Mouse (Mus musculus) forebrain, embryonic 12.5 days (tissue): ENCODE results near the gene Olfr376. TPM values are rescaled to one million over a fixed set of nuclear protein-coding genes. Genes with fewer than 3 reads are reported as not detected.

Experiments used
- ATAC-seq: fragments of 200-750 bp; cut with Nextera tagmentation; 2 replicates; pipeline ENCODE4 v1.8.0; 2017; ENCODE audit warnings: moderate TSS enrichment; ENCODE audit not compliant: low FRiP score
- H3K27ac ChIP-seq: fragments of 300-500 bp; sonication (generic); 2 replicates; pipeline ENCODE4 v1.5.1; 2016; ENCODE audit warnings: mild to moderate bottlenecking
- H3K27me3 ChIP-seq: fragments of 300-500 bp; sonication (generic); 2 replicates; pipeline ENCODE4 v1.6.1; 2016; ENCODE audit warnings: mild to moderate bottlenecking
- H3K36me3 ChIP-seq: fragments of 300-500 bp; sonication (generic); replicated peaks from 2 replicates; pipeline ENCODE4 v1.6.1; 2016; ENCODE audit warnings: mild to moderate bottlenecking
- H3K4me1 ChIP-seq: fragments of 300-500 bp; sonication (generic); 2 replicates; pipeline ENCODE4 v1.6.1; 2016
- H3K4me2 ChIP-seq: fragments of 300-500 bp; sonication (generic); 2 replicates; pipeline ENCODE4 v1.6.1; 2016; ENCODE audit warnings: mild to moderate bottlenecking, moderate library complexity
- H3K4me3 ChIP-seq: fragments of 300-500 bp; sonication (generic); replicated peaks from 2 replicates; pipeline ENCODE4 v1.5.1; 2016; ENCODE audit warnings: mild to moderate bottlenecking
- H3K9ac ChIP-seq: fragments of 300-500 bp; sonication (generic); 2 replicates; pipeline ENCODE4 v1.6.1; 2016; ENCODE audit warnings: mild to moderate bottlenecking
- H3K9me3 ChIP-seq: fragments of 300-500 bp; sonication (generic); 2 replicates; pipeline ENCODE4 v1.6.1; 2016
- WGBS: fragments of 180-500 bp; shearing (Covaris S2); methylation state at CpG from one replicate; pipeline ENCODE4 v1.1.7; 2016; 5-methylcytosine and 5-hydroxymethylcytosine counted together
- polyA plus RNA-seq: library from polyadenylated mRNA; unstranded; fragments of >200 nt; fragmentation: Nextera tagmentation; extraction: Ambion mirVana; gene quantifications from 2 replicates; pipeline ENCODE4 v1.2.1, GENCODE M21; 2016

Gene Olfr376
- not detected in 2 replicates for polyA plus RNA-seq

DNA sequence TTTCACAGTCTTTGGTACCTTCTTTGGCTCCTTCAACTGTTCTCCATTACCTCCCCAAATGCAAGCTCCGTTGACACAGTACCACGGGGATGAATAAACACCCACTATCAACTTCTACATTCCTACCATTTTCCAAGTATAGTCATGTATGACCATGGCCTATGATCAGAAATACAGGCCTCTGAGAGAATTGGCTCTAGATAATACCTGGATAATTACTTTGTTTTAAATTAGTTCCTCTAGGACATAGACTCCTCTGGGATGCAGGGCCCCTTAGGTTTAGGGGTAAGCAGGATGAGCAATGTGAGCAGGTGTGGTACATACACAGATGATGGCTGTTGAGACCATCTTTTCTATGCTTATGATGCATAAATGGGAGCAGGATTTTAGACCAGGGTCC is at the start of gene Olfr376:
Gene Olfr376 (plus strand): TSS at position 301 of the 400 bp plus-strand sequence.
- WGBS, result 92% methylated on average over 2 of the region's 2 CpGs
- H3K27me3 ChIP-seq, result no peaks in the 10 kb centered on the region
- H3K4me1 ChIP-seq, result no peaks in the 10 kb centered on the region
- H3K4me2 ChIP-seq, result no peak within 1 kb of the TSS
- ATAC-seq, result no peak
- no peak within 1 kb of the TSS for H3K27ac ChIP-seq
- 0 out of 2 replicates have a peak, but pooled peaks cover 5% of the 10 kb centered on the region for H3K9me3 ChIP-seq
- no peaks in the 10 kb centered on the region for H3K36me3 ChIP-seq
- H3K4me3 ChIP-seq, result no peak within 1 kb of the TSS
- H3K9ac ChIP-seq, result no peak within 1 kb of the TSS

DNA sequence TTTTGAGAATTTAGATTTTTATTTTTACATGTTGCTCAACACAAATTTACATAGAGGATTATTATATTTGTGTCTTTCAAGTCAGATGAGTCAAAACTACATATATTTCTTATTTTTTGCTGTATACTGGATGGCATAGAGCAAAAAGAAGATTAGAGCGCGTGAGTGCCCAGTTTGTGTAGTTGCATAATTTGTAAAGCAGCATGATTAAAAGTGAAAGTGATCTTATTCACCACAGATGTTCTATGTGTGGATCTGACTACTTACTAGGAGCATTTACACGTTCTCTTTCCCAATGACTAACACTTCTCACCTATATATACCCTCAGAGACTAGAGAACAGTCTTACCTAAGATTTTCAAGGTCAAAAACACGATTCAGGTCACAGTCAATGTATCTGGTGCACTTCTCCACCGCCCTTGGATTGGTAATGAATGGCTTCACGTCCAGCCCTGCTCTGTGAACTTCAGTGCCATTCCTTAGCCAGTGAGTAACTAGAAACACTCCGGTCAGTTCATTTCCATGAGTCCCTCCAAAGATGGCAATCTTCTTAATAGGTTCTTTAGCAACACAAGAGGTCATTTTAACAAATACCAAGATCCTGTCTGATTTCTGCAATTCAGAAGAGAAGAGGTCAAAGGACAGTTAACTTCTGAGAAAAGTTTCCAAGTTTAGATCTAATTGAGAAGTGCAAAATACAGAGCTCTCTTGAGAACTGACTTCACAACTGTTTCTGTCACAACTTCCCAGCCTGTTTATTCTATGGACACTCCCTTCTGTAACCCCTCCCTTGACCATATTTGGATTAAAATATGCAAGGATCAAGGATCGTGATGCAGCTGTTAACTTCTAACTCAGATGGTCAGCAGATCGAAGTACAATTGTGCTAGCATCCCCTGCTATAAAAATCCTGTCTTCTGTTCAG is 46.9 kb upstream of the Olfr376 start:
- Histone ChIP-seq H3K4me2 (no peak overlapping the region), H3K4me1 (no peaks in the 10 kb centered on the region), H3K27me3 (no peaks in the 10 kb centered on the region), H3K36me3 (no peaks in the 10 kb centered on the region), H3K9me3 (no peaks in the 10 kb centered on the region), H3K4me3 (no peak overlapping the region), H3K9ac (no peak overlapping the region), H3K27ac (no peak overlapping the region)
- WGBS, result 77% methylated on average over 9 of the region's 9 CpGs
- ATAC-seq, result no peak

DNA sequence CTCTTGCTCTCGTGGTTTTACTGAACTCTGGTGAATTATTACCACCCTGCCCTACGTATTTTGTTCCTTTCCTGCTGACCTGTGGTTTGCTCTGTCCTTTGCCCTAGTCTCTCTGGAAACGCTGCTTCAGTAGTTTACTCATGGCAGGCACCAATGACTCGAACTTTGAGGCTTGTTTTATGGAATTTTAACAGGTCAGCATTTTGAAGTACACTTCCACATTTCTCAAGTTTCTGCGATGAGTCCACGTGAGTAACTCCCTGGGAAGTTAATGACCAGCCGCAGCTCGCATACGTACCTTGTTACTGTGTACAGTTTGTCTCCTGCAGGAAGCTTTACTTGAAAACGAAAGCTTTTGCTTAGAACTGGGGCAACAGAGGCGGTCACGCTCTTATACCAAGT is 44.6 kb upstream of the Olfr376 start:
- H3K9ac ChIP-seq, result no peak overlapping the region
- no peaks in the 10 kb centered on the region for H3K27me3 ChIP-seq
- H3K36me3 ChIP-seq, result no peaks in the 10 kb centered on the region
- H3K27ac ChIP-seq, result no peak overlapping the region
- no peak overlapping the region for H3K4me3 ChIP-seq
- no peaks in the 10 kb centered on the region for H3K4me1 ChIP-seq
- H3K4me2 ChIP-seq, result no peak overlapping the region
- H3K9me3 ChIP-seq, result peaks cover 4% of the 10 kb centered on the region; the same call in 1 of the 2 replicates
- 72% methylated on average over 12 of the region's 12 CpGs for WGBS
- no peak for ATAC-seq

DNA sequence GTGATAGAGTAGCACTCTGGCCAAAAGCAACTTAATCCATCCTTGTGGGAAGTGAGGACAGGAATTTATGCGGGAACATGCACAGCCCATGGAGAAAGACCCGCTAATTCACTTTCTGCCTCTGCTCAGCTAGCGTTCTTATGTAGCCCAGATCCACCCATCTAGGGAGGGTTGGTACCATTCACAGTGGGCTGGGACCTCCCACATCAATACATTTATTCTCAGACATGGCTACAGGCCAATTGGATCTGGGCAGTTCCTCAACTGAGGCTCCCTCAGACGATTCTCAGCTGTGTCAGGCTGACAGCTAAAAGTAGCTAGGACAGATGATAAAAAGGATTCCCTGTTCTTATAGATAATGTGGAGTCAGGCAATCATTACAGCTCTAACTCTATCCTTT is 43.7 kb upstream of the Olfr376 start:
- no peaks in the 10 kb centered on the region for H3K4me1 ChIP-seq
- no peaks in the 10 kb centered on the region for H3K27me3 ChIP-seq
- no peak overlapping the region for H3K9ac ChIP-seq
- 82% methylated on average over 4 of the region's 4 CpGs for WGBS
- H3K36me3 ChIP-seq, result no peaks in the 10 kb centered on the region
- ATAC-seq, result no peak
- H3K9me3 ChIP-seq, result peaks cover 4% of the 10 kb centered on the region; the same call in 1 of the 2 replicates
- no peak overlapping the region for H3K4me3 ChIP-seq
- H3K27ac ChIP-seq, result no peak overlapping the region
- no peak overlapping the region for H3K4me2 ChIP-seq

DNA sequence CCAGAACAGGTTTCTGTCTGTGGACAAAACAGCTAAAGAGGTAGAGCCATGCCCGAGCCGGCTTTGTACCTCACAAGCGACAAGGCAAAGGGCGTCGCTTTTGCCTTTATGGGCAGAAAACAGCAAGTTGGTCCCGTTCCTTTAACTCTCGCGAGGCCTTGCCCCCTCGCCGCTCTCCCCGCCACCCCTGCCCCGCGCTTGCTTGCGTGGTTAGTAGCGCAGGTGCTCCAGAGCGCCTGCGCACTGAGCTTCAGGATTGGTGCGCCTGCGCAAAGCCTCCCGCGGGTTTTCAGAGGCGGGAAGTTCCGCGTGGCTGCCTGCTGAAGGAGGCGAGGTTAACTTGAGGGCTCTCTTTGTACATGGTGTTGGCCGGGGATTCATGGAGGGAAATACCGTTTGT is 41.6 kb upstream of the Olfr376 start, which contains the start of the genes Aspa, Gm49340 and Spata22:
Gene Aspa (minus strand): TSS at position 155 of the 400 bp plus-strand sequence.
Gene Gm49340 (plus strand): TSS at position 300 of the 400 bp plus-strand sequence.
Gene Spata22 (plus strand): TSS at position 300 of the 400 bp plus-strand sequence.
- H3K36me3 ChIP-seq, result no peaks in the 10 kb centered on the region
- ATAC-seq, result no peak
- no peaks in the 10 kb centered on the region for H3K27me3 ChIP-seq
- H3K4me2 ChIP-seq, result no peak within 1 kb of the TSS
- H3K4me1 ChIP-seq, result no peaks in the 10 kb centered on the region
- no peak within 1 kb of the TSS for H3K9ac ChIP-seq
- no peak within 1 kb of the TSS for H3K4me3 ChIP-seq
- WGBS, result 80% methylated on average over 27 of the region's 27 CpGs
- H3K27ac ChIP-seq, result no peak within 1 kb of the TSS
- peaks cover 4% of the 10 kb centered on the region; the same call in 1 of the 2 replicates for H3K9me3 ChIP-seq

DNA sequence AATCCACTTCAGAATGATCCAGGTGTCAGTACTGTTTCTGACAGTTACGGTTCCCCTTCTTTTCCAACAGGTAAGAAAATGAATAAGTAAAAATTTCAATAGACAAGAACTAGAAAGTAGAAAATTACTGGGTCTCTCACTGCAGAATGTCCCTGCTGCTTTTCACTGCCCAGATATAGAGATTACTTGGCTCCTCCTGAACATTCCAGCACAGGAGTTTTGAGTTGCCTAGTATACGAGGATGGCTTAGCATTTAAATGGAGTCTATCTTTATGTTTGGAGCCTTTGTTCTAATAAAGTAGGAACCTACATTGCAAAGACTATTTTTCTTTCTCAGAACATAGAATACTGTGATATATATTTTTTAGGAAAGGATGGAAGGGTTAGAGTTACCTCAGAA is 37.7 kb upstream of the Olfr376 start:
- Histone ChIP-seq H3K27me3 (no peaks in the 10 kb centered on the region), H3K4me1 (no peaks in the 10 kb centered on the region), H3K9ac (no peak overlapping the region), H3K27ac (no peak overlapping the region), H3K36me3 (no peaks in the 10 kb centered on the region), H3K4me3 (no peak overlapping the region), H3K9me3 (peaks cover 4% of the 10 kb centered on the region; the same call in 1 of the 2 replicates), H3K4me2 (no peak overlapping the region)
- 75% methylated on average over 2 of the region's 2 CpGs for WGBS
- ATAC-seq, result no peak

DNA sequence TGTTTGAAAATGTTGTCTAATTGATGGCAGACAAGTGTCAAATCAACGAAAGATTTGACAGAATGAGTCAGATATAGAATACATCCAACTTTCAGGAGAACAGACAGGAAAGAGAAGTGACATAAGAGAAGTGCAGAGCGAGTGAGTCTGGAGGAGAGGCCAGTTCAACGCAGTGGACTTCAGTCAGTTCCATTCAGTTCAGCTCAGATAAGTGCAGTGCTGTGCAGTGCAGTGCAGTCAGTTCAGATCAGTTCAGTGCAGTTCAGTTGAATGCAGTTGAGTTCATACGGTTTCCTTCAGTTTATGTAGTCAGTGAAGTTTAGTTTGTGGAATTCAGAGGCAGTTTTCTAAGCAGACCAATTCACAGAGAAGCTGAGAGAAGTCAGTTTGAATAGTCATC is 34.1 kb upstream of the Olfr376 start:
- no peaks in the 10 kb centered on the region for H3K27me3 ChIP-seq
- no peak overlapping the region for H3K27ac ChIP-seq
- ATAC-seq, result no peak
- no peaks in the 10 kb centered on the region for H3K36me3 ChIP-seq
- no peaks in the 10 kb centered on the region for H3K4me1 ChIP-seq
- no peak overlapping the region for H3K4me2 ChIP-seq
- 80% methylated on average over 4 of the region's 4 CpGs for WGBS
- H3K9me3 ChIP-seq, result no peaks in the 10 kb centered on the region
- H3K4me3 ChIP-seq, result no peak overlapping the region
- no peak overlapping the region for H3K9ac ChIP-seq

DNA sequence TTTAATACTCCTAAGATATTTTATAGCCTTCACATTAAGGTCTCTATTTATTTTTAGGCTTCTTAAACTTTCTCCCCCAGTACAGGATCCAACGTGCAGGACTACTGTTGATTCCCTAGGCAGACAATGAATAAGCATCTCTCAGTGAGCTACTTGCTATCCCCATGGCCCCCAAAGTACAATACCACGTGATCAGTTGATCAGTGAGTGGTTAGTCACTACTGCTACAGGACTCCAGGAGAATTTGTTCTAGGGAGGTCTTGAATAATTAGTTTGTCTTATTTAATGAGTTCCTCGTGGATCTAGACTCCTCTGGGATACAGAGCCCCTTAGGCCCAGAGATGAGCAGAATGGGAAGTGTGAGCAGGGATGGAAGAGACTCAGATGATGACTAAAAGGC is 20.6 kb upstream of the Olfr376 start, which contains the start of gene Olfr20:
Gene Olfr20 (plus strand): TSS at position 301 of the 400 bp plus-strand sequence.
- H3K9me3 ChIP-seq, result no peaks in the 10 kb centered on the region

DNA sequence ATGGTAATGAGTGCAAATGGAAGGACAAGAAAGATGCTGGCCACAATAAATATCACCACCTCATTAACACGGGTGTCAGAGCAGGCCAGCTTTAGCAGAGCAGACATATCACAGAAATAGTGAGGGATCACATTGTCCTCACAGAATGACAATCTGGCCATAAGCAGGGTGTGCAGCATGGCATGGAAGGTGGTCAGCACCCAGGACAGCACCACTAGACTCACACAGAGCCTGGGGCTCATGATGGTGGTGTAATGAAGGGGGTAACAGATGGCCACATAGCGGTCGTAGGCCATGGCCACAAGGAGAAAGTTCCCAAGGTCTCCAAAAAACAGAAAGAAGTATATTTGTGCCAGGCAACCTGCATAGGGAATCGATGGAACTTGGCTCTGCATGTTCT is 24.3 kb downstream of the Olfr376 start:
- Histone ChIP-seq H3K9ac (no peak overlapping the region), H3K36me3 (no peaks in the 10 kb centered on the region), H3K4me3 (no peak overlapping the region), H3K27me3 (no peaks in the 10 kb centered on the region), H3K4me2 (no peak overlapping the region), H3K27ac (no peak overlapping the region), H3K4me1 (no peaks in the 10 kb centered on the region), H3K9me3 (0 out of 2 replicates have a peak, but pooled peaks cover 2% of the 10 kb centered on the region)
- no peak for ATAC-seq
- 74% methylated on average over 4 of the region's 4 CpGs for WGBS

More for the DNA sequence above, 20.6 kb upstream of the Olfr376 start, which contains the start of gene Olfr20:
- 43% methylated on average over 3 of the region's 3 CpGs for WGBS
- Histone ChIP-seq H3K4me2 (no peak within 1 kb of the TSS), H3K4me1 (no peaks in the 10 kb centered on the region), H3K4me3 (no peak within 1 kb of the TSS), H3K27ac (no peak within 1 kb of the TSS), H3K9ac (no peak within 1 kb of the TSS), H3K27me3 (no peaks in the 10 kb centered on the region), H3K36me3 (no peaks in the 10 kb centered on the region)
- no peak for ATAC-seq

DNA sequence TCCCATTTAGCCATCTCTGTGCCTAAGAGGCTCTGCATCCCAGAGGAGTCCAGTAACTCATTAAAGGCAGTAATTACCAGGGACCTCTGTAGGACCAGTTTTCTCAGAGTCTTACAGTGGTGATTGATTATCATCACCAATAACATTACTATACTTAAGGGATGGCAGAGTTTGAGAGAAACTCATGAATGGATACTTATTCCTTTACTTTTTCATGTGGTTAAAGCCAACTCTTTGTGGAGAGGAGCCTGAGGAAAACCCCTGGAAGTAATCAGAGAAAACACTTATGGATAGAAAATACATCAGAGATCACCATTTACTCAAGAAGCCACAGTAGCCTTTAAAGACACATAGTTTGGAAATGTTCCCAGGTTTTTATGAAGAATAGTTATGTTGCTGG is 28.5 kb downstream of the Olfr376 start, which contains the start of gene Olfr1:
Gene Olfr1 (minus strand): TSS at position 101 of the 400 bp plus-strand sequence.
- Histone ChIP-seq H3K9ac (no peak within 1 kb of the TSS), H3K27me3 (no peaks in the 10 kb centered on the region), H3K36me3 (no peaks in the 10 kb centered on the region), H3K9me3 (no peaks in the 10 kb centered on the region), H3K4me1 (no peaks in the 10 kb centered on the region), H3K27ac (no peak within 1 kb of the TSS), H3K4me2 (no peak within 1 kb of the TSS), H3K4me3 (no peak within 1 kb of the TSS)
- ATAC-seq, result no peak
